Mouse (Mus musculus): ENCODE results near the gene Pde4b. TPM values are rescaled to one million over a fixed set of nuclear protein-coding genes. Genes with fewer than 3 reads are reported as not detected.

Pde4b gene
- polyA plus RNA-seq, 1 experiment from 2014 or later: 7.7 TPM

DNA sequence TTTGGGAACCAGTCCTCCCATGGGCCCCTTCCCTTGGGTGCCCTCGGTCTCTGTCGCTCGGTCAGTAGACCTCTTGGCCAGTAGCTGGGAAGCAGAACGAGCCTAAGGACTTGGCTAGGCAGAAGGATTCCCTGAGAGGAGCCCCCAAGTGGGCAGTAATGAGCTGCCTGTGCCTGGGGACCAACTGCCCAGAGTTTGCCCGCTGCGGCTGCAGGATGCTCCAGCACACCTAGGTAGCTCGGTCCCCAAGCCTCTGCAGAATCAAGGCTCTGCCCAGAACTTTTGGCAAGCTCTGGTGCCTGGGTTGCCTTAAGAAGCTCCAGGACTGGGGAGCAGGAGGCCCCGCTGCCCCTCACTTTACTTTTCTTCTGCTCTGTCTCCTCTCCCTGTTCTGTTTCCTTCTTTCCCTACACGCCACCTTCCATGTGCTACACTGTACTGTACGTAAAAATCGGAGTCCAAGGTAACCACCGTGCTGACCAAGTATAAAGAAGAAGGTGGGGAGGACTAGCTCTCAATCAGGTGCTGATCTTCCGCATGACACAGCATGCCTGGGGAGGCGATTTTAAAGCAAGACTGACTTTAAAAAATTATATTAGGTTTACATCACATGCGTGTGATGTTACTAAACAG lies 1.0 kb downstream of the Pde4b start:
- no peaks in the 10 kb centered on the region for H3K9me3 ChIP-seq (ENCODE audit: control insufficient read depth, low read length)
- H3K9ac ChIP-seq (ENCODE audit: low read length): peak overlapping the region; percentile 57
- H3K4me1 ChIP-seq (replicated peaks; ENCODE audit: control insufficient read depth, insufficient read depth, low read length): 0 out of 2 replicates have a peak, but pooled peaks cover 2% of the 10 kb centered on the region
- DNase-seq (ENCODE audit: low spot score) (no peak), ATAC-seq (replicated peaks; ENCODE audit: low FRiP score) (peak; percentile 66)
- WGBS: 25% methylated on average over 15 of the region's 15 CpGs
- peaks cover 10% of the 10 kb centered on the region; the same call in 1 of the 2 replicates for H3K27me3 ChIP-seq (ENCODE audit: control insufficient read depth, insufficient read depth, low read length)
- H3K4me3 ChIP-seq (ENCODE audit: low read depth, low read length): peak overlapping the region; percentile 57
- peak overlapping the region; percentile 98 for H3K4me2 ChIP-seq (ENCODE audit: low read depth, low read length, severe bottlenecking)
- H3K36me3 ChIP-seq (ENCODE audit: control insufficient read depth, insufficient read depth, low read length): no peaks in the 10 kb centered on the region
- no peak overlapping the region for H3K27ac ChIP-seq (ENCODE audit: low read depth, low read length)

DNA sequence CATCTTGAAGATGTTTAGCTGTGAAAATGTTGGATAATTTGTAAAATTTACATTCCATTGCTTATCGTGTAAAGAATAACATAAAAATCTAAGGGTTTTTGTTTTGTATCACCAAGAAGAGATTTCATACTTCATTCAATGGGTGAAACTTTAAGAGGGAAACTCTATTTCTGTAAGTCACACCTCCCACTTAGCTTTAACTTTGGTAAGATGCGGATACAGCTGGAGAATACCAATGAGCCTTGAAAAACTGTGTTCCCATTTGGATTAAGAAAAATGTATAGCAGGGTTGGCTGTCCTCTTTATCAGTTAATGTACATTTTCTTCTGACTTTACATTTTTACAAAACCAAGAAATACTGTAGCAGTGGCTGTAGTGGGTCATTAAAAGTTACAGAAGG lies 8.5 kb downstream of the Pde4b start:
- no peak for ATAC-seq (replicated peaks; ENCODE audit: low FRiP score)
- no peak overlapping the region for H3K27ac ChIP-seq (ENCODE audit: low read depth, low read length)
- no peak overlapping the region for H3K9ac ChIP-seq (ENCODE audit: low read length)
- WGBS: 94% methylated on average over 2 of the region's 2 CpGs
- no peaks in the 10 kb centered on the region for H3K36me3 ChIP-seq (ENCODE audit: control insufficient read depth, insufficient read depth, low read length)
- no peaks in the 10 kb centered on the region for H3K9me3 ChIP-seq (ENCODE audit: control insufficient read depth, low read length)
- H3K4me2 ChIP-seq (ENCODE audit: low read depth, low read length, severe bottlenecking): no peak overlapping the region
- DNase-seq (ENCODE audit: low spot score): no peak
- H3K4me1 ChIP-seq (replicated peaks; ENCODE audit: control insufficient read depth, insufficient read depth, low read length): no peaks in the 10 kb centered on the region
- H3K27me3 ChIP-seq (ENCODE audit: control insufficient read depth, insufficient read depth, low read length): no peaks in the 10 kb centered on the region
- H3K4me3 ChIP-seq (ENCODE audit: low read depth, low read length): no peak overlapping the region

DNA sequence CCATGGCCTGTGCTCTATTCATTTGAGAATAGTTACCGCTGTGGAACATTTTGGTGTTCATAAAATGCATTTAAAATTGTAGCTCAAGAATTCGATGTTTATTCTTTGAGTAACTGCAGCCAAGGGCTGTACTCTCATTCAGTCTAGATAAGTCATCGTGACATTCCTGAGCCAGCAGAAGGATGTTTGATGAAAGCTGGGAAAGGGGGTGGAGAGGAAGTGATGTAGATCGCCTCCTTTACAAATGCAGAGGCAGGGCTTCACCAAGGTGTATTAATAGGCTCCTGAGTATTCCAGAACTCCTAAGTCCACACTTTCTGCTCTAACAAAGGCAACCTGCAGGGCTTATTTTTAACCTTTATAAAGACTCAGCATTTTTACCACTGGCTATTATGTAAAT lies 14.9 kb downstream of the Pde4b start:
- WGBS: 84% methylated on average over 4 of the region's 4 CpGs
- Histone ChIP-seq H3K4me1 (replicated peaks; ENCODE audit: control insufficient read depth, insufficient read depth, low read length) (no peaks in the 10 kb centered on the region), H3K27ac (ENCODE audit: low read depth, low read length) (no peak overlapping the region), H3K36me3 (ENCODE audit: control insufficient read depth, insufficient read depth, low read length) (no peaks in the 10 kb centered on the region), H3K4me2 (ENCODE audit: low read depth, low read length, severe bottlenecking) (no peak overlapping the region), H3K4me3 (ENCODE audit: low read depth, low read length) (no peak overlapping the region), H3K9me3 (ENCODE audit: control insufficient read depth, low read length) (no peaks in the 10 kb centered on the region), H3K9ac (ENCODE audit: low read length) (no peak overlapping the region), H3K27me3 (ENCODE audit: control insufficient read depth, insufficient read depth, low read length) (no peaks in the 10 kb centered on the region)
- no peak for DNase-seq (ENCODE audit: low spot score)
- no peak for ATAC-seq (replicated peaks; ENCODE audit: low FRiP score)

DNA sequence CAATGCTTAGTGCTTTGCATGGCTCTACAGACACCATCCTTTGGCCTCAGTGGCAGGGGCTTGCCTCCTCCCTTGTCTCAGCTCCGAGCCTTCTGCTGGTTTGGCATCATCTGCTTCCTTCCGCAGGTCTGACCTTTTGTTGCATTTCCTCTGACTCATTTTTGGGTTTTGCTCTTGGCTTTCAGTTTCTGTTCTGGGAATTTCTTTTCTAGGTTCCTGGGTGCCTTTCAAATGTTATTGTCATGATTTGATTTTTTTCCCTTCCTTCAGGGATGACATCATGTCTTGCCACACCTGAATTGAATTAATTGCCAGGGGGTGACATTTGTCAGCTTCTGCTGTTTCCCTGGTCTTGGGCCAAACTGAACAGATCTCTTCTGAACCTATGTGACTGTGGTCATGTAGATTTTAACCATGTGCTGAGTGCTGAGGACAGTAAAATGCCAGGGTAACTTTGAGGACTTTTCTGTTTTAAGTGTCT lies 17.2 kb downstream of the Pde4b start:
- Histone ChIP-seq H3K9me3 (ENCODE audit: control insufficient read depth, low read length) (no peaks in the 10 kb centered on the region), H3K27ac (ENCODE audit: low read depth, low read length) (no peak overlapping the region), H3K36me3 (ENCODE audit: control insufficient read depth, insufficient read depth, low read length) (no peaks in the 10 kb centered on the region), H3K4me3 (ENCODE audit: low read depth, low read length) (no peak overlapping the region), H3K4me2 (ENCODE audit: low read depth, low read length, severe bottlenecking) (no peak overlapping the region), H3K4me1 (replicated peaks; ENCODE audit: control insufficient read depth, insufficient read depth, low read length) (no peaks in the 10 kb centered on the region), H3K9ac (ENCODE audit: low read length) (no peak overlapping the region), H3K27me3 (ENCODE audit: control insufficient read depth, insufficient read depth, low read length) (no peaks in the 10 kb centered on the region)
- DNase-seq (ENCODE audit: low spot score) (no peak), ATAC-seq (replicated peaks; ENCODE audit: low FRiP score) (no peak)
- 91% methylated on average over 2 of the region's 2 CpGs for WGBS

DNA sequence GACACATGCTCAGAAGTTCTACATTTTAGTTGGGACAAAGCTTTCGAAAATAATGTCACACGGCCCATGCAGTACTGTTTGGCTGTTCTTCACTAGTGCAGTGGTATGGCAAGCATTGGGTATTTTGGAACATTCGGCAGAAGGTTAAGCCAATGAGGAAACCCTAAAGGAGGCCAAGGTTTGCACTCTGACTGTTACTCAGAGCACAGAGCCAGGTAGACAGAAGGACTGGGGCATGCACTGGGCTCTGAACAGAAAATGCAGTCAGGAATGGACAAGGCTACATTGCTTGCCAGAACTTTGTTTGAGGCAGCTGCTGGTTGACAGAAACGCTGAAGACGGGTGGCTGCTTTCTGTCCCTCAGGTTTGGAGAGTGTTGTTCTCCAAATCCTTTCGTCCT lies 19.4 kb downstream of the Pde4b start:
- H3K4me3 ChIP-seq (ENCODE audit: low read depth, low read length): no peak overlapping the region
- H3K36me3 ChIP-seq (ENCODE audit: control insufficient read depth, insufficient read depth, low read length): no peaks in the 10 kb centered on the region
- ATAC-seq (replicated peaks; ENCODE audit: low FRiP score): no peak
- WGBS: 88% methylated on average over 6 of the region's 6 CpGs
- no peak for DNase-seq (ENCODE audit: low spot score)
- H3K27me3 ChIP-seq (ENCODE audit: control insufficient read depth, insufficient read depth, low read length): no peaks in the 10 kb centered on the region
- H3K9me3 ChIP-seq (ENCODE audit: control insufficient read depth, low read length): no peaks in the 10 kb centered on the region
- H3K27ac ChIP-seq (ENCODE audit: low read depth, low read length): no peak overlapping the region
- no peak overlapping the region for H3K4me2 ChIP-seq (ENCODE audit: low read depth, low read length, severe bottlenecking)
- H3K4me1 ChIP-seq (replicated peaks; ENCODE audit: control insufficient read depth, insufficient read depth, low read length): no peaks in the 10 kb centered on the region
- no peak overlapping the region for H3K9ac ChIP-seq (ENCODE audit: low read length)

DNA sequence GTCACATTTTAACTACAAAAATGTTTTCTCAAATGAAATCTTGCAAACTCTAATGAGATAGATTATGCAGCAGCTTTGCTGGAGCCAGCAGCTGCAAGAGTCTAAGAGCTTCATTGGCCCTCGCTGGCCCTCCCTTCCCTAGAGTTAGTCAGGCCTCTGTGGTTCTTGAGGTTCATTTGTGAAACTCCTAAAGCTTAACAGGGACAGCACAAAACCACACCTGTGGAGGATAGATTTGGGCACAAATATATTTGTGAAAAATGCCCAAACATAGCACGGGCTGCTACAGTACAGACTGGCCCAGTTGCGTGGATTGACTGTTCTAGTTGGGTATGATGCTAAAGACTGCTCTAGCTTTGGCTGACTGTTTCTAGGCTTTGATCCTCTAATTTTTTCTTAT lies 32.1 kb downstream of the Pde4b start:
- DNase-seq (ENCODE audit: low spot score) (no peak), ATAC-seq (replicated peaks; ENCODE audit: low FRiP score) (no peak)
- H3K4me2 ChIP-seq (ENCODE audit: low read depth, low read length, severe bottlenecking): no peak overlapping the region
- no peak overlapping the region for H3K4me3 ChIP-seq (ENCODE audit: low read depth, low read length)
- no peak overlapping the region for H3K27ac ChIP-seq (ENCODE audit: low read depth, low read length)
- no peak overlapping the region for H3K9ac ChIP-seq (ENCODE audit: low read length)
- no peaks in the 10 kb centered on the region for H3K36me3 ChIP-seq (ENCODE audit: control insufficient read depth, insufficient read depth, low read length)
- H3K9me3 ChIP-seq (ENCODE audit: control insufficient read depth, low read length): no peaks in the 10 kb centered on the region
- H3K4me1 ChIP-seq (replicated peaks; ENCODE audit: control insufficient read depth, insufficient read depth, low read length): no peaks in the 10 kb centered on the region
- no peaks in the 10 kb centered on the region for H3K27me3 ChIP-seq (ENCODE audit: control insufficient read depth, insufficient read depth, low read length)
- 90% methylated on average over 3 of the region's 3 CpGs for WGBS

DNA sequence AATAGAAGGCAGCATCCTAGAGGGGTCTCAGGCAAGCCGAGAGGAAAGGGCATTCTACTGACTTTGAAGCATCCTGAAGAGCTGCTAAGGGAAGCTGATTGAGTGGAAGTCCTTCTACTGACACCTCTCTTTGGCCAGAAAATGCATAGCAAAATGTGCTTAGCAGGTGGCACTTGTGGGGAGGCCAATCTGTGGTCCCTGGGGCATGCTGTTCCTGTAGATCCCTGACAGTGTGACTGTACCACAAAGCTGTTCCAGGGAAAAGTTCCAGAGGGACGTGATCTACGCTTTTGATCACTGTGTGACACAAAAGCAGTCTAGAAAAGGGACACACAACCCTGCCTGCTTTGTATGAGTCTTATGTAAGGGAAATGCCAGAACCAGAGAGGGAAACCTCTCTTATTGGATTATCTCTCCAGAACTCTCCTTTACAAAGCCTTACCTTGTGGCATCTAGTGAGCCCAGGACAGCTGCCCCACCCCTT lies 49.1 kb downstream of the Pde4b start:
- WGBS: 79% methylated on average over 3 of the region's 3 CpGs
- Histone ChIP-seq H3K4me3 (ENCODE audit: low read depth, low read length) (no peak overlapping the region), H3K4me2 (ENCODE audit: low read depth, low read length, severe bottlenecking) (no peak overlapping the region), H3K9ac (ENCODE audit: low read length) (no peak overlapping the region), H3K36me3 (ENCODE audit: control insufficient read depth, insufficient read depth, low read length) (no peaks in the 10 kb centered on the region), H3K27me3 (ENCODE audit: control insufficient read depth, insufficient read depth, low read length) (no peaks in the 10 kb centered on the region), H3K9me3 (ENCODE audit: control insufficient read depth, low read length) (no peaks in the 10 kb centered on the region), H3K4me1 (replicated peaks; ENCODE audit: control insufficient read depth, insufficient read depth, low read length) (no peaks in the 10 kb centered on the region), H3K27ac (ENCODE audit: low read depth, low read length) (no peak overlapping the region)
- DNase-seq (ENCODE audit: low spot score): no peak
- ATAC-seq (replicated peaks; ENCODE audit: low FRiP score): no peak

DNA sequence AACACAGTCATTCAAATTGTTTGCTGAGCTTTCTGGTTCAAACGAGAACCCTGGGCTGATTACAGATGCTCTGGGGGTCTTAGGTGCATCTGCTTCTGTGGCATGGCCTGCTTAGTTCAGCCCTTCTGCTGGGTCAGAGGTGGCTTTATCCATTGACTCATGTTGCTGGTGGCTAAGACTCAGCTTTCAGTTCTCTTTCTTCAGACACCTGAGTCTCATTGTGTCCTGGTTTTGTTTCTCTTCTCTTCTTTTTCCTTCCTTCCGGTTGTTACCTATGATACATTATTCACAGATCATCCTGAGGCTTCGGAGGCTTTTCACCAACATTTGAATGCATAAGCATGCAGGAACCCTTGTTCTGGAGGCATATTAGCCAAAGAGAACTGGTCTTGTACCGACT lies 51.0 kb downstream of the Pde4b start:
- Histone ChIP-seq H3K4me1 (replicated peaks; ENCODE audit: control insufficient read depth, insufficient read depth, low read length) (no peaks in the 10 kb centered on the region), H3K27ac (ENCODE audit: low read depth, low read length) (no peak overlapping the region), H3K4me2 (ENCODE audit: low read depth, low read length, severe bottlenecking) (no peak overlapping the region), H3K36me3 (ENCODE audit: control insufficient read depth, insufficient read depth, low read length) (no peaks in the 10 kb centered on the region), H3K9ac (ENCODE audit: low read length) (no peak overlapping the region), H3K9me3 (ENCODE audit: control insufficient read depth, low read length) (no peaks in the 10 kb centered on the region), H3K27me3 (ENCODE audit: control insufficient read depth, insufficient read depth, low read length) (no peaks in the 10 kb centered on the region), H3K4me3 (ENCODE audit: low read depth, low read length) (no peak overlapping the region)
- 81% methylated on average over 4 of the region's 4 CpGs for WGBS
- DNase-seq (ENCODE audit: low spot score) (no peak), ATAC-seq (replicated peaks; ENCODE audit: low FRiP score) (no peak)

DNA sequence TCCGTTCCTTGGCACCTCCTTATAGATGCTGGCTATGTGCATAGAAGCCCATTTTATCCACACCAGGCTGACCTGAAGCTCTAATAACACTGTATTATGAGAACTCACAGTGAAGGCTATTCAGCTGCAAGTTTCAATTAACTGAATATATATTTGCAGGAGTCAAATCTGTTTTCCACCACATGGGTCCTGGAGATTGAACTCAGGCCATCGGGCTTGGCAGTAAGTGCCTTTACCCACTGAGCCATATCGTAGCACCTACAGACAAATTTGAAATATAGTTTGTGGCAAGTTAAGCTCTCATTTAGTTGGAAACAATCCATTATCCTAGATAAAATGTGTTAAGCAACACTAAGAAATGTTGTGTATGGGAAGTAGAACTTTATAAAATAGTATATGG lies 53.9 kb downstream of the Pde4b start:
- H3K4me3 ChIP-seq (ENCODE audit: low read depth, low read length): no peak overlapping the region
- no peaks in the 10 kb centered on the region for H3K9me3 ChIP-seq (ENCODE audit: control insufficient read depth, low read length)
- no peak overlapping the region for H3K4me2 ChIP-seq (ENCODE audit: low read depth, low read length, severe bottlenecking)
- no peaks in the 10 kb centered on the region for H3K36me3 ChIP-seq (ENCODE audit: control insufficient read depth, insufficient read depth, low read length)
- no peaks in the 10 kb centered on the region for H3K4me1 ChIP-seq (replicated peaks; ENCODE audit: control insufficient read depth, insufficient read depth, low read length)
- no peak for DNase-seq (ENCODE audit: low spot score)
- no peak for ATAC-seq (replicated peaks; ENCODE audit: low FRiP score)
- H3K9ac ChIP-seq (ENCODE audit: low read length): no peak overlapping the region
- H3K27ac ChIP-seq (ENCODE audit: low read depth, low read length): no peak overlapping the region
- WGBS: 93% methylated on average over 3 of the region's 3 CpGs
- no peaks in the 10 kb centered on the region for H3K27me3 ChIP-seq (ENCODE audit: control insufficient read depth, insufficient read depth, low read length)
